Mouse (Mus musculus) liver, adult 2 months (tissue): ENCODE data around the gene Apol7c.
"Not testable (repeated sequence)": the region's sequence is repeated elsewhere in the genome, so short reads cannot be mapped to it uniquely, and the experiment has no call there.

ENCODE experiments used
- CTCF ChIP-seq: fragments of 200-500 bp; IDR thresholded peaks from 2 replicates; pipeline ENCODE4 v1.5.1; 2011; ENCODE audit warnings: low read depth, low read length, control low read depth
- POLR2A ChIP-seq: fragments of 200-500 bp; IDR thresholded peaks from 2 replicates; pipeline ENCODE4 v1.6.1; 2011; ENCODE audit warnings: low read length, control low read depth; ENCODE audit not compliant: insufficient read depth; ENCODE audit errors: extremely low read depth

DNA sequence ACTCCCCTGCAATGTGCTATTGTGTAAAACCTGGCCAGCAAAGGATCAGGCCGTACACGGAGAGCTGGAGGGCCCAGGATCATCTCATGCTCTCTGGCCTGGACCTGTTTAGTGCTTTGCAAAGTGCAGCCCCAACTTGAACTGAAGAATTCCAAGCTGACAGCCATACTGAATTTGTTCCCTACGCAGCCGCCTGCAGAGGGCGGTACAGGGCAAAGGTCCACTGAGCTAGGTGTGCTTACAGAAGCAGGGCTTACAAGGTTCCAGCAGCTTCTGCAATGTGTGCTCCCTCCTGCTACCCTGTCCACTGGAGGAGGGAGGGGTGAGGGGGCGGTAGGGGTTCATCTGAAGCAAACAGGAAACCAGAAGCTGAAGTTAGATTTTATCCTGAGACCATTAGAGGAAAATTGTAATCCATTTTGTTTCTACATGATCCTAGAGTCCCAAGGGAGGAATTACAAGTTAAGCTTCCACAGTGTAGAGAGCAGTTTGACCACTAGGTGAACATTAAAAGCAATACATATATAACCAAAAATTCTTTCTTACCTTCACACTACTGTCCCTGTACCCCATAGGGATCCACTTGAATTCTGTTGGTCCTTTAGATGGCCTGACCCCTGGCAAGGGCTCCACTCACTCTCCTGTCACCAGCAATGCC lies 9.8 kb downstream of the Apol7c start:
- peak; percentile 82 for TF ChIP-seq CTCF
- TF ChIP-seq POLR2A, result not testable (repeated sequence)
